Mouse (Mus musculus): ENCODE data around the gene Cmtm3. TPM values are rescaled to one million over a fixed set of nuclear protein-coding genes. Genes with fewer than 3 reads are reported as not detected.

Gene Cmtm3
- polyA plus RNA-seq, 1 experiment from 2014 or later, result 164 TPM

DNA sequence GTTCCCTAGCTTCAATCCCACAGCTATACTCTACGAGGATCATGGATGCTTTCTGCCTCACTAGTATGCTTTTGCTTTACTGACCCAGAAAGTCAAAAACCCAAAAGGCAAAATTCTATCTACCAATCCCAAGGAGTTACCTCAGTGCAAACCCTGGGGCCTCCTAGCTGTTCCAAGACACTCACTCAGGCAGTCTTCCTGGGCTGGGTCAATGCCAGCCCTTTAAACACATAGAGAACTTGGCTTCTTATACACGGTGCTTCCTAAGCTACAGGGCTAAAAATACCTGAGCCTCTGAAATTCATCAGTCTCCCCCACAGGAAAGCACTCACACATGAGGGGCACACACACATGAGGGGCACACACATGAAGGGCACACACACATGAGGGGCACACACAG is 44.1 kb downstream of the Cmtm3 start:
- Histone ChIP-seq H3K4me3 (ENCODE audit: low read depth, low read length) (no peak overlapping the region), H3K4me1 (ENCODE audit: insufficient read depth) (peaks cover 6% of the 10 kb centered on the region; the same call in 1 of the 2 replicates), H3K9me3 (ENCODE audit: low read depth, low read length) (no peaks in the 10 kb centered on the region), H3K36me3 (ENCODE audit: insufficient read depth) (no peaks in the 10 kb centered on the region), H3K27me3 (ENCODE audit: insufficient read depth, low read length) (no peaks in the 10 kb centered on the region), H3K9ac (no peak overlapping the region; the same call in 1 of the 2 replicates), H3K4me2 (no peak overlapping the region), H3K27ac (ENCODE audit: low read depth) (no peak overlapping the region)
- DNase-seq, result no peak
- 60% methylated on average over 2 of the region's 2 CpGs for WGBS
- ATAC-seq (ENCODE audit: insufficient read depth), result no peak
- no peak for TF ChIP-seq CTCF (IDR thresholded peaks at IDR 0.05; ENCODE audit: low read depth)

DNA sequence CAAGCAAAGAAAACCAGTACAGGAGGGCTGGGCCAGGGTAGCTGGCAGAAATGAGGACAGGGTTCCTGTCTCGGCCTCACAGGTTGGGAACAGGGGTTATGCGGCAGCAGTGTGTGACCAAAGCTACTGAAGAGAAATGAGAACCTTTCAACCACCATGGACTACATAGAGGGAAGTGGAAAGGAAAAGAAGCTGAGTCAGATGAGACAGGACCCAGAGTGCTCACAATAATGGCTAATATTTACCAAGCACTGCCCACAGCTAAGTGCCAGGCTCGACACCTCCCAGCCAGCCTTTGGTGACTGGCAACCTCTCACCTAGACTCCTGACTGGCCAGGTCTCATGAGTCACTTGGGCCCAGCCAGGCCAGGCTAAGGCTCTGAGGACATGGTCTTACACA is 44.8 kb downstream of the Cmtm3 start:
- Histone ChIP-seq H3K4me1 (ENCODE audit: insufficient read depth) (peaks cover 6% of the 10 kb centered on the region; the same call in 1 of the 2 replicates), H3K4me3 (ENCODE audit: low read depth, low read length) (no peak overlapping the region), H3K4me2 (no peak overlapping the region), H3K27ac (ENCODE audit: low read depth) (no peak overlapping the region), H3K27me3 (ENCODE audit: insufficient read depth, low read length) (no peaks in the 10 kb centered on the region), H3K36me3 (ENCODE audit: insufficient read depth) (no peaks in the 10 kb centered on the region), H3K9me3 (ENCODE audit: low read depth, low read length) (no peaks in the 10 kb centered on the region), H3K9ac (no peak overlapping the region)
- no peak for TF ChIP-seq CTCF (IDR thresholded peaks at IDR 0.05; ENCODE audit: low read depth)
- ATAC-seq (ENCODE audit: insufficient read depth), result no peak
- 73% methylated on average over 3 of the region's 3 CpGs for WGBS
- DNase-seq, result no peak

DNA sequence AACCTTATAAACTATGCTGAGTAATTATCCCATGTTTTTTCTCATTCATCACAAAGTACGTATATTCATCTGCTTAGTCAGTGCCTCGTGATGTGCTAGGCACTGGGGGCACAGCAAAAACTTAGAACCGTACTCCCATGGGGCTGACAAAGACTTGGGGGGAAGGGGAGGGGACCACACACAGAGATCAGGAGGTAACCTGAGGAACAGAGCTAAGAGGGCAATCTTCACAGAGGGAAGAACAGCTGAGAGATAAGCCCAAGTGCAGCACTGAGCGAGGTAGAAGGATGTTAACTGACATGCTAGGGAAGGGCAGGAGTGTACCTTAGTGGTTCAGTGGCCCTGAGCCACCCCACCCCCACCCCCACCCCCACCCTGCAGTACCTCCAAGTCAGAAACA is 47.5 kb downstream of the Cmtm3 start:
- no peak for DNase-seq
- 20% methylated on average over 4 of the region's 4 CpGs for WGBS
- ATAC-seq (ENCODE audit: insufficient read depth), result no peak
- Histone ChIP-seq H3K27ac (ENCODE audit: low read depth) (no peak overlapping the region), H3K4me1 (ENCODE audit: insufficient read depth) (peaks cover 6% of the 10 kb centered on the region; the same call in 1 of the 2 replicates), H3K9me3 (ENCODE audit: low read depth, low read length) (no peaks in the 10 kb centered on the region), H3K27me3 (ENCODE audit: insufficient read depth, low read length) (no peaks in the 10 kb centered on the region), H3K4me2 (no peak overlapping the region), H3K9ac (no peak overlapping the region), H3K36me3 (ENCODE audit: insufficient read depth) (no peaks in the 10 kb centered on the region), H3K4me3 (ENCODE audit: low read depth, low read length) (no peak overlapping the region)
- TF ChIP-seq CTCF (IDR thresholded peaks at IDR 0.05; ENCODE audit: low read depth), result no peak

DNA sequence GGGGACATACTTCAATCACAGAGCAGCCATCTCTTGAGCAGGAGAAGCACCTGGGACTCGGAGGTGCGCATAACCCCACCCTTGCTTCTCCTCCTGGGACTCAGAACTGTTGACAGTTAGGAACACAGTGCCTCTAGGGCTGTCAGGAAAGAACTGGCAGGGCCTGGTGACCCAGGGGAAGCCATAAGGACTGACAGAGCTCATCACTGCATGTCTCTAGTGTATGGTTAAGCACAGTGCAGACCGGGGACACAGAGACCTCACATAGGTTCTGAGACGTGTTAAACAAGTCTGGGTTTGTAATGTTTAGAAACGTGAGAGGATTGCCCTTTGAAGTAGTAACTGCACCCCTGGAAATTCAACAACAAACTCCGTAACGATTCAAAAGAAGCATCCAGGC is 48.3 kb downstream of the Cmtm3 start:
- Histone ChIP-seq H3K4me1 (ENCODE audit: insufficient read depth) (peaks cover 6% of the 10 kb centered on the region; the same call in 1 of the 2 replicates), H3K9ac (no peak overlapping the region), H3K27me3 (ENCODE audit: insufficient read depth, low read length) (no peaks in the 10 kb centered on the region), H3K4me3 (ENCODE audit: low read depth, low read length) (no peak overlapping the region), H3K36me3 (ENCODE audit: insufficient read depth) (no peaks in the 10 kb centered on the region), H3K4me2 (no peak overlapping the region), H3K9me3 (ENCODE audit: low read depth, low read length) (no peaks in the 10 kb centered on the region), H3K27ac (ENCODE audit: low read depth) (no peak overlapping the region)
- ATAC-seq (ENCODE audit: insufficient read depth), result no peak
- no peak for TF ChIP-seq CTCF (IDR thresholded peaks at IDR 0.05; ENCODE audit: low read depth)
- no peak for DNase-seq
- WGBS, result 33% methylated on average over 7 of the region's 7 CpGs

- 64% methylated on average over 2 of the region's 2 CpGs for WGBS
- H3K4me1 ChIP-seq (ENCODE audit: insufficient read depth), result peaks cover 6% of the 10 kb centered on the region; the same call in 1 of the 2 replicates
Measured at GRCm38 (mm10) chr8:104387980-104388379, 48.8 kb downstream of the Cmtm3 start.

DNA sequence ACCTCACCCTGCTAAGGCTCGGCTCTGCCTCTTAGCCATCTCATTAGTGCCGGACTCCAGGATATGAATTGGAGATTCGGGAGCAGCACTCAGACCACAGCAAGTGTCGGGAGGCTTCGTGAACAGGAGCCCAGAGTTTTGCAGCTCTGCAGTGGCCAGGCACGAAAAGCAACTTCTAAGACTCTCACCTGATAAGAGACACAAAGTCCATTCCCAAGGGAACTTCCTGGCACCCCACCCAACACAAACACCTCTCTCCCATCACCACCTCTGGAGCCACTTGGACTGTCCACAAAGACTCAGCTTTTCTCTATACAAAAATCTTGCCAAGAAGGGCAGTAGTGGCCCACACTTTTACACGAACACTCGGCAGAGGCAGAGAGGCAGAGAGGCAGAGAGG is 51.0 kb downstream of the Cmtm3 start:
- DNase-seq, result no peak
- Histone ChIP-seq H3K9ac (no peak overlapping the region), H3K27ac (ENCODE audit: low read depth) (no peak overlapping the region), H3K4me1 (ENCODE audit: insufficient read depth) (peaks cover 15% of the 10 kb centered on the region), H3K4me3 (ENCODE audit: low read depth, low read length) (no peak overlapping the region), H3K27me3 (ENCODE audit: insufficient read depth, low read length) (no peaks in the 10 kb centered on the region), H3K4me2 (no peak overlapping the region), H3K36me3 (ENCODE audit: insufficient read depth) (no peaks in the 10 kb centered on the region), H3K9me3 (ENCODE audit: low read depth, low read length) (no peaks in the 10 kb centered on the region)
- no peak for TF ChIP-seq CTCF (IDR thresholded peaks at IDR 0.05; ENCODE audit: low read depth)
- WGBS, result 57% methylated on average over 8 of the region's 8 CpGs
- no peak for ATAC-seq (ENCODE audit: insufficient read depth)

More at GRCm38 (mm10) chr8:104387980-104388379, 48.8 kb downstream of the Cmtm3 start:
- no peaks in the 10 kb centered on the region for H3K27me3 ChIP-seq (ENCODE audit: insufficient read depth, low read length)
- no peak overlapping the region for H3K4me3 ChIP-seq (ENCODE audit: low read depth, low read length)
- DNase-seq (peak; percentile 63), ATAC-seq (ENCODE audit: insufficient read depth) (peak; percentile 63; the same call in 1 of the 2 replicates)
- H3K27ac ChIP-seq (ENCODE audit: low read depth), result no peak overlapping the region
- H3K36me3 ChIP-seq (ENCODE audit: insufficient read depth), result no peaks in the 10 kb centered on the region
- H3K9me3 ChIP-seq (ENCODE audit: low read depth, low read length), result no peaks in the 10 kb centered on the region
- TF ChIP-seq CTCF (IDR thresholded peaks at IDR 0.05; ENCODE audit: low read depth), result no peak
- no peak overlapping the region for H3K9ac ChIP-seq
- no peak overlapping the region for H3K4me2 ChIP-seq

DNA sequence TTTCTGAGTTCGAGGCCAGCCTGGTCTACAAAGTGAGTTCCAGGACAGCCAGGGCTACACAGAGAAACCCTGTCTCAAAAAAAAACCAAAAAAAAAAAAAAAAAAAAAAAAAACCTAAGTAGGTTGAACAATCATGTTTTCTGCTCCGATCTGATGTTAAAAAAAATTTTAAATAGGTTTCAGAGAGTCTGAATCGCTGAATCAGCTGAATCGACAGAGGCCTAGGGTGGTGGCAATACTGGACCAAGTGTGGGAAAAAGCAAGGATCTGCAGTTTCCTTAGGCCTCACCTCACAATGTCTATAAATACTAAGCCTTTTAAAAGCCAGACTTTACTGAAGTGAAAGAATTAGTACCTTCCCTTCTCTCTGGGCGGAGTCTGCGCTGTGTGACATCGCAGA is 53.9 kb downstream of the Cmtm3 start:
- H3K4me1 ChIP-seq (ENCODE audit: insufficient read depth), result peaks cover 9% of the 10 kb centered on the region; the same call in 1 of the 2 replicates
- DNase-seq (no peak), ATAC-seq (ENCODE audit: insufficient read depth) (no peak)
- no peak overlapping the region for H3K27ac ChIP-seq (ENCODE audit: low read depth)
- 76% methylated on average over 6 of the region's 7 CpGs for WGBS
- H3K4me3 ChIP-seq (ENCODE audit: low read depth, low read length), result 0 out of 2 replicates have a peak overlapping the region, but pooled peaks have one; percentile 3
- no peaks in the 10 kb centered on the region for H3K9me3 ChIP-seq (ENCODE audit: low read depth, low read length)
- H3K9ac ChIP-seq, result no peak overlapping the region
- no peaks in the 10 kb centered on the region for H3K36me3 ChIP-seq (ENCODE audit: insufficient read depth)
- peak overlapping the region; percentile 97; the same call in 1 of the 2 replicates for H3K4me2 ChIP-seq
- TF ChIP-seq CTCF (IDR thresholded peaks at IDR 0.05; ENCODE audit: low read depth), result no peak
- no peaks in the 10 kb centered on the region for H3K27me3 ChIP-seq (ENCODE audit: insufficient read depth, low read length)

All from lung, embryonic 14.5 days (tissue).